Mouse (Mus musculus): ENCODE measurements around the gene Disc1.

Gene Disc1

DNA sequence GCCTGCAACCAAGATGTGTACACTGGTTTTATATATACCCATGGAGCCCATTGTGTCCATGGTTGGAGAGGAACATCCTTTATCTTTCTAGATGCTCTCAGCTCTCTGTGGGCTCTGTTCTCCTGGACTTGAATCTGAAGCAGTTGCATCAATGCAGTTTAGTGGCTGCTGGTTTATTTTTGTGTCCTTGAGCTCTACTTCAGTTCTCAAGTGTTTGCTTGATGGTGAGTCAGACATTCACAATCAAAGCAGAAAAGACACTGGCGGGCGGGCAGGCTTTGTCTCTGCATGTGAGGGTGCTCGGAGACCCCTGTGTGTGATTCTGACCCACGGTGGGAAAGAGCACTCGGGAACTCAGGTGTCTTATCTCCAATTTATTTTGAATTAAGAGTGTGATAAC lies 166.6 kb downstream of the Disc1 start:
- DNase-seq (ENCODE audit: low read depth, low spot score) = no peak

DNA sequence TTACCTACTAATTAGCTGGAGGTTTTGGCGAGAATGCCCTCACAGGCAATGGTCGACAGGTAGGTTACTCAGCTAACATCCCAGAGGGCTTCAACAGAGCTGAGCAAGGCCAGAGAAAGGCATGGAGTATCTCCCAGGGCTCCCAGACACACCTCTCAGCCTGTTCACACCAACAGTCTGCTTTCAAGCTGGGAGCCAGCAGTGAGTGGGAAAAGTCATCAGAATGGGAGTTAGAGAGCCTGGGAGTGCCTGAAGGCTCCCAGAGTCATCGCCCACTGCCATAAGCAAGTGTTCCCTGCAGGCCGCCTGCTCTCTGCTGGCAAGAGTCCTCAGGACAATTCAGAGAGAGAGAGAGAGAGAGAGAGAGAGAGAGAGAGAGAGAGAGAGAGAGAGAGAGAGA lies 167.1 kb downstream of the Disc1 start:
- DNase-seq (ENCODE audit: low read depth, low spot score) = no peak

GRCm38 (mm10) chr8:125223031-125223753 lies 169.2 kb downstream of the Disc1 start:
- peak; percentile 26 for DNase-seq (ENCODE audit: low read depth, low spot score)

GRCm38 (mm10) chr8:125224271-125224699 lies 170.3 kb downstream of the Disc1 start:
- DNase-seq (ENCODE audit: low read depth, low spot score) = no peak

GRCm38 (mm10) chr8:125225266-125225665 lies 171.3 kb downstream of the Disc1 start:
- DNase-seq (ENCODE audit: low read depth, low spot score) = no peak

GRCm38 (mm10) chr8:125226989-125227624 lies 173.1 kb downstream of the Disc1 start:
- no peak for DNase-seq (ENCODE audit: low read depth, low spot score)

- DNase-seq (ENCODE audit: low read depth, low spot score) = no peak
These were observed 176.6 kb downstream of the Disc1 start for GRCm38 (mm10) chr8:125230526-125231131.

- DNase-seq (ENCODE audit: low read depth, low spot score) = no peak
These were observed 178.7 kb downstream of the Disc1 start for GRCm38 (mm10) chr8:125232724-125233123.

- DNase-seq (ENCODE audit: low read depth, low spot score) = no peak
These were observed 182.2 kb downstream of the Disc1 start for GRCm38 (mm10) chr8:125235898-125236835.

DNA sequence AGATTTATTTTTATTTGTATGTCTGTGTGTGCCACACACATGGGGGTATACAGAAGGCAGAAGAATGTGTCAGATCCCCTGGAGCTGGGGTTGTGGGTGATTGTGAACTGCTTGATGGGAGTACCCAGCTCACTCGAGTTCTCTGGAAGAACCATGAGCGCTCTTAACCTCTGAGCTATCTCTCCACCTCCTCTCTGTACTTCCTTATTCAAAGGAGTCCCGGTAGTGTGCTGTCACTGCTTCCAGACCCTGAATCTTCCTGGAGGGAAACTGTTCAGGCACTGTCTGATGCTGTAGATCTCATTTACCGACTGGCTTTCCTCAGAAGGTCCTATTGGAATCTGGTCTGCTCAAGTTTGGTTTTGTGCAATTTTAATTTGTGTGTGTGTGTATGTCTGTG lies 186.8 kb downstream of the Disc1 start:
- no peak for DNase-seq (ENCODE audit: low read depth, low spot score)

DNA sequence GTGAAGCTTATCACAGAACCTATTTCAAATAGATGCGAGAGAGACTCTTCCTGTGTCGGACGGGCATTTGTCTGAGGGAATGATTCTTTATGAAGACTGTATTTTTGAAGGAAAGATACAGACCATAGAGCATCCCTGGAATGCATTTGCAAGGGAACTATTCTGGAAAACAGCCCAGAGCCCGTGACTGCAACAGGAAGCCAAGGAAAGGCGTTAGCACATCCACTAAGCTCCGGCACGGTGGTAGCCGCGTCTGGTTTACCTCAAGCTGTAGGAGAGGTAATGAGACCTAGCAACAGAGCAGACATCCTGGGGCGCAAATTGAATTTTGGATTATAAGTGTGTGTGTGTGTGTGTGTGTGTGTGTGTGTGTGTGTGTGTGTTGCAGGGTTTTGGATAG lies 188.4 kb downstream of the Disc1 start:
- no peak for DNase-seq (ENCODE audit: low read depth, low spot score)

DNA sequence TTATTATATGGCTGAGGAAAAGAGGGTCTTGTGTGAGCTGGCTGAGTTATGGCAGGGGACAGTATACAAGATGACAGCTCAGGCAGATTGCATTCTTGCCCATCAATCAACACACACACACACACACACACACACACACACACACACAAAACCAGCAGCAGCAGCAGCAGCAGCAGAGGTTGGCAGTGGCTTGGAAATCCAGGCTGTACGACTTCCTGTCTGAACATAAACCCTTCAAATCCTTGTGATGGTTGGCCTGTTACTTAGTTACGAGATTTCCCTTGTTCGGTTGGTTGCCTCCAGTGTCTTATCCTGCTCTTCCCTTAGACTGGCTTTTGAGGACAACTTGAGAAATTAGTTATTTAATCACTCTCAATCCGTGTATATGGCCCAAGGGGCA lies 188.9 kb downstream of the Disc1 start:
- no peak for DNase-seq (ENCODE audit: low read depth, low spot score)

DNA sequence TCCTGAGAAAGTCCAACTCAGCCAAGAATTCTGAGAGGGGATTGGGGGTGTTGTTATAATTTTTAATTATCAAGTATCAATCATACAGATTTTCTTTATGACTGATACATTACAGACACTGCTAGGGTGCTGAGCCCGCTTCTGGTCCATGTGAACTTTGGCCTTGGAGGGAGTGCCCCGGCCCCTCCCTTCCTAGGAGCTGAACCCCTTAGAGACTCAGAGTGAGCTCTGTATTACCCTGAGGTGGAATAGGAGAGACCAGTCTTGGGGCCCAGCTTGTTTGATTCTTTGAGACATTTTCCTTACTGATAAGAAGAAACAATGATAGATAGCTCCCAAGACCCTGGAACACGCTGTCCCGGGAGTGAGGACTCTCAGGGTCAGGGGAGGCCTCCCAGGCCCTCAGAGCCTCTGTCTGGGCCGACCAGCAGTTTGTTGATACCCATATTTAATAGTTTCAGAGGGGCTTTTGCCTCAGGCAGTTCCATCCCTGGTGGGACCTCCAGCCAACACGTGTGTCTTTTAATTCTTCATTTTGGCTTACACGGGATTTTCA lies 192.8 kb downstream of the Disc1 start:
- no peak for DNase-seq (ENCODE audit: low read depth, low spot score)

DNA sequence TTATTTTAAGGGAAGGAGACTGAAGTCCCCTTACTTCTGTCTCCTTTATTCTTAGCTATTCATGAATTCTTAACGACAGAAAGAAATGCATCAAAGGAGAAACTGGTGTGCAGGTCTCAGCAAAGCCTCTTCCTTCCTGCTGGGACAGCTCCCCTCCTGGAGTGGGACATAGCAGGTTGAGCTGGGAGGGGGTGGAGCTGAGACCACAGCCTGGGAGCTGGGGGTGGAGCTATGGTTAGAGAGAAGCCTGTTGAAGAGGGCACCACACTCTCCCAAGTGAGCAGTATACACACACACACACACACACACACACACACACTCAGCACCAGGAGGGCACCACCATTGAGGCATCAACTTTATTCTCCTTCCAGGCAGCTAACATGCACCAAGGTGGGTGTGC lies 193.4 kb downstream of the Disc1 start:
- peak; percentile 43 for DNase-seq (ENCODE audit: low read depth, low spot score)

DNA sequence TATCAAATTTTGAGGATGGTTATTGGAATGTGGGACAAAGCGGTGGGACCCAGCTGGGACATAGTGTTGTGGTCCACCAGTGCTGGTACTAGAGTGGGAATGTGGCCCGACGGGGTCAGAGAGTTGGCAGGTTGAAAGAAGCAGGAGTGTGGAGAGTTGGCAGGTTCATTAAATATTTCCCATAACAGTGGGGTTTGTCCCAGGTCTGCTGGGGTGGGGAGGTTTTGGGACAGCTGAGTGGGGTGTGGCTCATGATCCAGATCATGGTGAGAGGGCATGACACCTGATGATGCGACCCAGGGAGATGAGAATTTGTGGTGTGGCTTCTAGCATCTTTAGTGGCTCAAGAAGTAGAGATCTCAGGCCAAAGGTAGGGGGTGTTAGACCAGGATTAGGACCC lies 199.0 kb downstream of the Disc1 start:
- DNase-seq (ENCODE audit: low read depth, low spot score) = no peak

GRCm38 (mm10) chr8:125253505-125254180 lies 199.6 kb downstream of the Disc1 start:
- DNase-seq (ENCODE audit: low read depth, low spot score) = peak; percentile 76

DNA sequence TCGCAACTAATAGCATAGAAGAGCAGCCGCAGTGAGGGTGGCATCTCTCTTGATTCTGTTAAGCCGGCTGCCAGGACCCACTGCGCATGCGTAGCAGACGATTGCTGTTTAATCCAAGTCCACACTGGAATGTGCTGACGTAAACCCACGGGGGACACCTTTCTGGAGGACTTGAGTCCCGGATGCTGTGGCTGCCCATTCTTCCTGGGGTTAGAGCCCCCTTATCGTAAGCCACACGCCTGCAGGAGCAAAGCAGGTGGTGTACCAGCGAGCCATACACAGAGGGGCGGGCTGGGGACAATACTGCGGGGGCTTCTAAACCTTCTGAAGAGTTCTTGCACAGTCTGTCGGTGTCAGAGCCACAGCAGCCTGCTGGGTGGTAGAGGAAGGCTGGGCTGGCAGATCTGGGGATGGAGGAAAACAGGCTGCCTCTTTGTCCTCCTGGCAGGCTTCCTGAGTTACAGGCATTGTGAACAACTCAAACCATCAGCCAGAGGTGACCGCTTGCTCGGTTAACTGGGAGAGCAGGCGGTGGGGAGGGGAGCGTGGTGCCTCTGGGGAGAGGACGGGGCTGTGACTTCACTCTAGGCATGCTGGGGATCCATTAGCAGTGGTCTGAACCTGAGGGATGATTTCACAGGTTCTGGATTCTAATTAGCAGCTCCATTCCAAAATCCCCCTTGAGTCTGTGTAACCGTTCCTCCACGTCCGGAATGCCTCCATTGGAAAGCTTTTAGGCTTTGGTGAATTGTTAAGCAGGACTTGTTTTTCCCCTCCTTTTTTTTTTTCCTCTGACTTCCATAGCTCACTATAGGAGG lies 200.4 kb downstream of the Disc1 start:
- DNase-seq (ENCODE audit: low read depth, low spot score) = peak; percentile 92

DNA sequence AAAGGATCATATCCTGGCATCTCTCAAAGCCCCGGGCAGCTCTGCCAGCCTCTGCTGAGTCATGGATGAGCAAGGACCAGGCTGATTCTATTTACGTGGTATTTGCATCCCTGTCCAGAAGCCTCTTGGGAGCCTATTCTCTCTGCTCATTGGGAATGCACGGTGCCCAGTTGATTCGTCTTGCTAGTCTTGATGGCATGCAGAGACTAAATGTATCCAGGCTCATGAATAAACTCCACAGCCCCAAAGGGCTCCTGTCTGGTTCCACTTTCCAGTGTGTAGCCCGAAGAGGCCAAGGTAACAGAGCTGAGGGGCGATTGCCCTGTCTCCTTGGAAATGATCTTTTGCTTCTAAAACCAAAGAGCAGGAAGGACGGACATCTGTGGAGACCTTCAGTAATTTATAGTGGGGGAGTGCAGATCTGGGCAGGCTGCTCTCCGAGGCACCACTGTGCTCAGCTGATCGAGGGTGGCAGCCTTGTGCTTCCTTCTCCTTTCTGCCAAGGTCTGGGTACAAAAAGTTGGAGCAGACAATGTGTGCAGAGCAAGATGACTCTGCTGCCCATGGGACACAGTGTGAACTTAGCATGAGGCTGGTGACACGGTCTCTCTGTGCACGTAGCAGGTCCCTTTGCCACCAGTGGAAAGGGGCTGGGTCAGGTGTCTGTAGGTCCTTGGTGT lies 201.2 kb downstream of the Disc1 start:
- no peak for DNase-seq (ENCODE audit: low read depth, low spot score)

DNA sequence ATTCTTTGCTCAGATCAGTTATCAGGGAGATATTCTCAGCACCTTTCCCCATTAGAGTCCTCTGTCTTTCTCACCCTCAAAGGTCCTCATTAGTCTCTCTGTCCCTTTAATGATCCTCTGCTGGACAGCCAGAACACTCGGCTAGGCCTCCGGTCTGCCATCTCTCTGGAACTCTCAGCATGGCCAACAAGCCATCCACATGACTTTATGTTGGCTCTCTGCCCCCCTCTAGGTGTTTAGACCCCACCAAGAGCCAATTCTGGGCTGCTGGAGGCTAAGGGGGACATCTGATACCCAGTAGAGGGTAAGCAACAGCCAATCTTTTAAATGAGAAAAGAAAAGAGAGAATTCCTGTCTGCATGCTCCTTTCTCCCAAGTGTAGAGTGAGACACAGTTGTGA lies 203.7 kb downstream of the Disc1 start:
- DNase-seq (ENCODE audit: low read depth, low spot score) = no peak
